Mouse (Mus musculus) embryonic facial prominence, embryonic 10.5 days (tissue): ENCODE results near the gene Lpar5. TPM values are rescaled to one million over a fixed set of nuclear protein-coding genes. Genes with fewer than 3 reads are reported as not detected.
A peak's percentile ranks its signal among the peaks of the same experiment; 100 is the strongest.
"Not testable (repeated sequence)": the region's sequence is repeated elsewhere in the genome, so short reads cannot be mapped to it uniquely, and the experiment has no call there.

Experiments
- DNase-seq: peaks from one replicate; pipeline ENCODE4 v3.0.0-alpha.2; 2017; ENCODE audit warnings: low spot score
- H3K27ac ChIP-seq: fragments of 300-500 bp; sonication (generic); replicated peaks from 2 replicates; pipeline ENCODE4 v1.5.1; 2016; ENCODE audit warnings: mild to moderate bottlenecking
- H3K27me3 ChIP-seq: fragments of 300-500 bp; sonication (generic); replicated peaks from 2 replicates; pipeline ENCODE4 v1.6.1; 2016; ENCODE audit warnings: low read depth, mild to moderate bottlenecking; ENCODE audit not compliant: poor library complexity, severe bottlenecking
- H3K36me3 ChIP-seq: fragments of 300-500 bp; sonication (generic); replicated peaks from 2 replicates; pipeline ENCODE4 v1.6.1; 2016; ENCODE audit warnings: mild to moderate bottlenecking, moderate library complexity
- H3K4me1 ChIP-seq: fragments of 300-500 bp; sonication (generic); 2 replicates; pipeline ENCODE4 v1.6.1; 2016
- H3K4me3 ChIP-seq: fragments of 300-500 bp; sonication (generic); 2 replicates; pipeline ENCODE4 v1.5.1; 2016; ENCODE audit warnings: mild to moderate bottlenecking, moderate library complexity
- H3K9me3 ChIP-seq: fragments of 300-500 bp; sonication (generic); 2 replicates; pipeline ENCODE4 v1.6.1; 2016; ENCODE audit warnings: mild to moderate bottlenecking
- whole genome bisulfite sequencing: fragments of 180-500 bp; shearing (Covaris S2); methylation state at CpG from one replicate; pipeline ENCODE4 v1.1.7; 2016; 5-methylcytosine and 5-hydroxymethylcytosine counted together
- polyA plus RNA-seq: library from polyadenylated mRNA; unstranded; fragments of >200 nt; fragmentation: Nextera tagmentation; extraction: Ambion mirVana; gene quantifications from 2 replicates; pipeline ENCODE4 v1.2.1, GENCODE M21; 2016

The Lpar5 gene
- polyA plus RNA-seq: 0.10 and 0.21 TPM in 2 replicates

DNA sequence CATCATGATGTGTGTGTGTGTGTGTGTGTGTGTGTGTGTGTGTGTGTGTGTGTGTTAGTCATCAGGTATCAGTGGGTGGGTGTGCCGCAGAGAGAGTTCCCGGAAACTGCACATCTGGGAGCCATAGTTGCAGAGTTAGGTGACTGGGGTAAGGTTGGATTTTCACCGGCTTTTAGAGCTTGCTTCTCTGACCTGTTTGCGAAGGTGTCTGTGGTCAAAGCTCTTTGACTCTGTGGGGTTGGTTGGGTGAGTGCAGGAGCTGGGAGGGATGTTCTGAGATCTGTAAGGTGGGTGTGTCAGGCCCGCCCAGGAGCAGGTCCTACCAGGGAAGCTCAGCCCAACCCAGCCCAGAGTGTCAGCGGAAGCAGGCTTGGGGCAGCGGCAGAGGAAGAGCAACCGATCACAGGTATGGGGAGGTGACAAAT is at the start of gene Lpar5:
Gene Lpar5, plus strand, starts transcription at position 350 of the 425 bp plus-strand sequence.
- Histone ChIP-seq H3K4me3 (no peak within 1 kb of the TSS), H3K4me1 (peaks cover 5% of the 10 kb centered on the region), H3K27me3 (no peaks in the 10 kb centered on the region; the same call in 1 of the 2 replicates), H3K27ac (no peak within 1 kb of the TSS), H3K9me3 (no peaks in the 10 kb centered on the region), H3K36me3 (no peaks in the 10 kb centered on the region)
- DNase-seq: no peak
- 60% methylated on average over 8 of the region's 8 CpGs for WGBS

- not testable (repeated sequence) for H3K4me1 ChIP-seq, H3K27ac ChIP-seq, H3K4me3 ChIP-seq, H3K9me3 ChIP-seq, H3K27me3 ChIP-seq
- WGBS: 46% methylated on average over 9 of the region's 9 CpGs
- DNase-seq: peak; percentile 84
- peaks cover 97% of the 10 kb centered on the region for H3K36me3 ChIP-seq
Measured at GRCm38 (mm10) chr6:125030532-125030931, 37.2 kb upstream of the Lpar5 start.

DNA sequence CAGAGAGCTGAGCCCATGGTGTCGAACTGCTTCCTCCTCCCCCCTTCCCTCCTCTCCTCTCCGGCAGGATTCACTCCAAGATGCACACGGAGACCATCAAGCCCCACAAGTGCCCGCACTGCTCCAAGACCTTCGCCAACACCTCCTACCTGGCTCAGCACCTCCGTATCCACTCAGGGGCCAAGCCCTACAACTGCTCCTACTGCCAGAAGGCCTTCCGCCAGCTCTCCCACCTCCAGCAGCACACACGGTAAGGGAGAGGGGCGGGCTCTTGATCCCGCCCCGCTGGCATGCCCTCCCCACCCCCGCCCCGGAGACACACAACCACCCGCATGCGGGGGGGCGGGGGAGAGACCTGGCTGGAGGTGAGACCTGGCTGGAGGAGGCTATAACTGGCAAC is 36.1 kb upstream of the Lpar5 start:
- H3K4me3 ChIP-seq: no peak overlapping the region
- H3K36me3 ChIP-seq: peaks cover 97% of the 10 kb centered on the region
- H3K27ac ChIP-seq: no peak overlapping the region
- no peaks in the 10 kb centered on the region for H3K9me3 ChIP-seq
- no peaks in the 10 kb centered on the region for H3K27me3 ChIP-seq
- H3K4me1 ChIP-seq: no peaks in the 10 kb centered on the region
- no peak for DNase-seq
- WGBS: 91% methylated on average over 16 of the region's 16 CpGs

DNA sequence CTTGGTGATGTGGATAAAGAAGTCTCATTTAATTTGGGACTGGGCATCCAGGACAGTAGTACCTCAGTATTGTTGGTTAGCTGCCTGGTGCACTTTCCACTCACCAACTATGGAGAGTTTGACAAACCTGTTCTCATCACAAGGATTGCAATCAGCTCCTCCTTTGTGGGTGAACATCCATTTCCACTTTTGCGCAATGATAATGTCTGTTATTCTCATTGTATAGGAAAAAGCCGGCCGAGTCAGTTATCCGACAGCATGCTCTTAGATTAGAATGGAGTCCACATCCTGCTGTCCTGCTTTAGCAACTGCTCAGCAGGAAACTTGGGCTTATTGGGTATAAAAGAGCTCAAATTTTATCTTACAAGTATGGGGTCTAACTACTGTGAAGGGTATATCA is 29.1 kb upstream of the Lpar5 start:
- H3K4me3 ChIP-seq: peak overlapping the region; percentile 79
- 93% methylated on average over 4 of the region's 4 CpGs for WGBS
- peak overlapping the region; percentile 89 for H3K27ac ChIP-seq
- H3K9me3 ChIP-seq: no peaks in the 10 kb centered on the region
- H3K36me3 ChIP-seq: peaks cover 64% of the 10 kb centered on the region
- no peak for DNase-seq
- H3K4me1 ChIP-seq: peaks cover 15% of the 10 kb centered on the region
- H3K27me3 ChIP-seq: no peaks in the 10 kb centered on the region

DNA sequence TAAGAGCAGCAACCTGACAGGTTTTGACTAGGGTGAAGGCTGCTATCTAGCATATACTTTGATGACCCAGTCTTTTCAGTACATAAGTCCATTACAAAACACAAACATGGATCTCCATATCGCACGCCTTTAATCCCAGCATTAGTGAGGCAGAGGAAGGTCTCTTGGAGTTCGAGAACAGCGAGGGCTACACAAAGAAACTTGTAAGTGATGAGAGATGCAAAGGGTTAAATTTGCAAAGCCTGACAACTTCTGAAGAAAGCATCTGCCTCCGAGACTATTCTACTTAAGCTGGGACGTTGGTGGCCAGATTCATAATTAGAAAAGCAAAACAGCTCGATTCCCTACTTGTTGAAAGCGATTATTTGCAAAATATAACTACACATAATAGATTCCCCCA is 28.6 kb upstream of the Lpar5 start:
- Histone ChIP-seq H3K4me3 (peak overlapping the region; percentile 79), H3K9me3 (no peaks in the 10 kb centered on the region), H3K27me3 (no peaks in the 10 kb centered on the region), H3K27ac (peak overlapping the region; percentile 89), H3K4me1 (peaks cover 15% of the 10 kb centered on the region), H3K36me3 (peaks cover 64% of the 10 kb centered on the region)
- DNase-seq: peak; percentile 30
- WGBS: 7% methylated on average over 8 of the region's 8 CpGs

- Histone ChIP-seq H3K4me3 (peak within 1 kb of the TSS; percentile 79), H3K4me1 (peaks cover 15% of the 10 kb centered on the region), H3K9me3 (no peaks in the 10 kb centered on the region), H3K27ac (peak within 1 kb of the TSS; percentile 90), H3K36me3 (peaks cover 66% of the 10 kb centered on the region), H3K27me3 (no peaks in the 10 kb centered on the region)
- under 1% methylated on average over 26 of the region's 26 CpGs for WGBS
- DNase-seq: peak; percentile 90
Measured at GRCm38 (mm10) chr6:125039533-125040153, 28.1 kb upstream of the Lpar5 start, which contains the start of gene Ing4. Gene Ing4, plus strand, starts transcription at chr6:125039760.

DNA sequence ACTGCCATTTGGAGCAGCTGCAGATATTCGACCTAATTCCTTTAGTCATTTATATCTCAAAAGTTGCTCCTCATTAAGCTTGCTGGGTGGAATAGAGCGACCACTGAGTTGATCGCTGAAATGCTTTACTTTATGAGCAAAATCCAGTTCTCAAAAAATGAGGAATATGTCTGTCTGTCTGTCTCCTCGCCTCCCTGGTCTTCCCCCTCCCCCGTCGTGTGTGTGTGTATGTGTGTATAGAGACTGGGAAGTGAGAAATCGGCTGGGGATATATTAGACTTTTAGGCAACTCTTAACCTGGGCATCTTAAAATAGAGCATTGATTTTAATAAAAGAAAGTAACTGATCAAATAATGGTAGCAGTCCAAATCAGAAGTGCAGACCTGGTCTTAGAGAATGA is 27.5 kb upstream of the Lpar5 start:
- Histone ChIP-seq H3K27me3 (no peaks in the 10 kb centered on the region), H3K27ac (peak overlapping the region; percentile 90), H3K9me3 (no peaks in the 10 kb centered on the region), H3K4me1 (peaks cover 15% of the 10 kb centered on the region), H3K36me3 (peaks cover 66% of the 10 kb centered on the region), H3K4me3 (peak overlapping the region; percentile 79)
- no peak for DNase-seq
- WGBS: 20% methylated on average over 7 of the region's 7 CpGs

GRCm38 (mm10) chr6:125041047-125041446 is 26.7 kb upstream of the Lpar5 start:
- DNase-seq: no peak
- Histone ChIP-seq H3K27ac (no peak overlapping the region), H3K4me1 (peaks cover 15% of the 10 kb centered on the region), H3K9me3 (no peaks in the 10 kb centered on the region), H3K4me3 (peak overlapping the region; percentile 79; the same call in 1 of the 2 replicates), H3K36me3 (peaks cover 65% of the 10 kb centered on the region), H3K27me3 (no peaks in the 10 kb centered on the region)
- WGBS: 92% methylated on average over 7 of the region's 7 CpGs

- no peak overlapping the region for H3K4me3 ChIP-seq
- DNase-seq: no peak
- H3K27ac ChIP-seq: no peak overlapping the region
- H3K9me3 ChIP-seq: no peaks in the 10 kb centered on the region
- H3K27me3 ChIP-seq: no peaks in the 10 kb centered on the region
- peaks cover 15% of the 10 kb centered on the region for H3K4me1 ChIP-seq
- WGBS: 95% methylated on average over 7 of the region's 7 CpGs
- H3K36me3 ChIP-seq: peaks cover 64% of the 10 kb centered on the region
Measured at GRCm38 (mm10) chr6:125042081-125042480, 25.6 kb upstream of the Lpar5 start.

DNA sequence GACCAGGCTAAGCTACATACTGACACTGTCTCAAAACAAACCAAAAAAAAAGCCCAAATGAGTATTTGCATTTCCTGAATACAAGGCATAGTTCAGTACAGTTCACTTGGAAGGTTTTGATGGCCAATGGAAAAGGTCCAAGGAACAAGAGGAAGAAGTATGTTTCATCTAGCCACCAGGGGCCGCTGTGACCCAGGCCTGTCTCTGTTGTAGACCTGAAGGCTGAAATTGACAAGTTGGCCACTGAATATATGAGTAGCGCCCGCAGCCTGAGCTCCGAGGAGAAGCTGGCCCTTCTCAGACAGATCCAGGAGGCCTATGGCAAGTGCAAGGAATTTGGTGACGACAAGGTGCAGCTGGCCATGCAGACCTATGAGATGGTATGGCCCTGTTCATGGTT is 21.0 kb upstream of the Lpar5 start:
- Histone ChIP-seq H3K9me3 (no peaks in the 10 kb centered on the region), H3K27ac (no peak overlapping the region), H3K36me3 (peaks cover 89% of the 10 kb centered on the region), H3K4me1 (peaks cover 5% of the 10 kb centered on the region), H3K4me3 (no peak overlapping the region), H3K27me3 (no peaks in the 10 kb centered on the region)
- DNase-seq: peak; percentile 84
- WGBS: 53% methylated on average over 5 of the region's 5 CpGs

DNA sequence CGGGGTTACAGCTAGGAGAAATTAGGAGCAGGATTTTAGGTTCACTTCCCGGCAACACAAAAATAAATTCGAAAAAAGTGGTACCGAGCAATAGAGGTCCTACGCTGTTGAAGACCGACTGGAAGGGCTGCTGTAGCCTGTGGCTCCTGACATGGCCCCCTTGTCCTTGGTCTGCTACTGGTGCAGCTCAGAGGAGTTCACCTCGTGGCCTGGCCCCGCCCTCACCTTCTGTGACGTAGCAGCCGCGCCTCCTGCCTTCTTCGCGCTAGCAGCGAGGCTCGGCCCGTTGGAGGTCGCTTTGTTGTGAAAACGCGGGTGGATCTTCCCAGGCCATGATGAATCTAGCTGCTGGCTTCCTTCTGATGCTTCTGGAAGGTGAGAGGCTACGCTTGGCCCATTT is 18.0 kb upstream of the Lpar5 start, which contains the start of gene Acrbp:
Gene Acrbp, plus strand, starts transcription at position 12 of the 400 bp plus-strand sequence.
- DNase-seq: peak; percentile 42
- 27% methylated on average over 20 of the region's 20 CpGs for WGBS
- Histone ChIP-seq H3K27me3 (no peaks in the 10 kb centered on the region), H3K9me3 (no peaks in the 10 kb centered on the region), H3K4me3 (no peak within 1 kb of the TSS), H3K4me1 (peaks cover 5% of the 10 kb centered on the region), H3K36me3 (peaks cover 95% of the 10 kb centered on the region), H3K27ac (no peak within 1 kb of the TSS)

DNA sequence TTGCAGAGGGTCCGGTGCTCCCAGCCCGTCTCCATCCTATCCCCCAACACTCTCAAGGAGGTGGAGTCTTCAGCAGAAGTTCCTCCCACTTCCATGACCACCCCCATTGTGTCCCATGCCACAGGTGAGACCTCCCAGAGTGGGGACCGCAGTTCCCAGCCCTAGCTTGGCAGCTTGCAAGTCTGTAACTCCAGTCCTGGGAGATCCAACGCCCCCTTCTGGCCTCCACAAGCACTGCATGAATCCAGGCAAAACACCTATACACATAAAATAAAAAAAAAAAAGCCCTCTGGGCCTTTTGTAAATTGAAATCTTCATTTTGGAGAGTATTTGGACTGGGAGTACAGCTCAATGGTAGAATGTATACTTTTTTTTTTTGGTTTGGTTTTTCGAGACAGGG is 16.5 kb upstream of the Lpar5 start:
- peak; percentile 28 for DNase-seq

DNA sequence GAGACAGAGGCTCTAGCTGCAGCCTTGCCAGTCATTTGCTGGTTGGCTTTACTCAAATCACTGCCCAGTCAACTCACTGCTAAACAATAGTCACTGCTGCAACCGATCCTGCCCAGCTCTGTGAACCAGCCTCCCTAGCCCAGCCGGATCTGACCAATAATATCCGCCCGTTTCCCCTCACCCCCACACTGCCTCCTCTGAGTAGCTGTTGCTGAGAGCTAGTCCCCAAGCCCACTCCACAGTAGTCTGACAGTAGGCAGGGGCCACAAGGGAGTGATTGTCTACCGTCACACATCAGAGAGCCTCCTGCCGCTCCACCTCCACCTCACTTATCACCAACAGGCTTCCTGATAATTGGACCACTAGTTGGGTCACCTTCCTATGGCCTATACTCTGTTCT is 6.2 kb upstream of the Lpar5 start:
- WGBS: 33% methylated on average over 6 of the region's 6 CpGs
- peaks cover 4% of the 10 kb centered on the region; the same call in 1 of the 2 replicates for H3K36me3 ChIP-seq
- no peak overlapping the region for H3K4me3 ChIP-seq
- peak overlapping the region; percentile 63; the same call in 1 of the 2 replicates for H3K27ac ChIP-seq
- H3K27me3 ChIP-seq: no peaks in the 10 kb centered on the region
- H3K4me1 ChIP-seq: peaks cover 12% of the 10 kb centered on the region
- no peak for DNase-seq
- no peaks in the 10 kb centered on the region for H3K9me3 ChIP-seq

More for the DNA sequence above, 16.5 kb upstream of the Lpar5 start:
- 71% methylated on average over 5 of the region's 5 CpGs for WGBS
- Histone ChIP-seq H3K4me1 (peaks cover 8% of the 10 kb centered on the region), H3K36me3 (peaks cover 88% of the 10 kb centered on the region), H3K27ac (no peak overlapping the region), H3K9me3 (no peaks in the 10 kb centered on the region), H3K4me3 (no peak overlapping the region), H3K27me3 (no peaks in the 10 kb centered on the region)
